Mouse (Mus musculus): ENCODE results near the gene Slc2a3. TPM values are rescaled to one million over a fixed set of nuclear protein-coding genes. Genes with fewer than 3 reads are reported as not detected.

The Slc2a3 gene
- total and polyA plus RNA-seq, 3 experiments, result 1.6 to 4.7 (median 3.3) TPM

GRCm38 (mm10) chr6:122761011-122761599 is 40.3 kb downstream of the Slc2a3 start:
- Histone ChIP-seq H3K9ac (ENCODE audit: low read depth, low read length) (no peak overlapping the region), H3K27ac (no peak overlapping the region), H3K4me1 (ENCODE audit: control insufficient read depth, insufficient read depth, low read length) (peaks cover 3% of the 10 kb centered on the region; the same call in 1 of the 2 replicates), H3K27me3 (ENCODE audit: control insufficient read depth, insufficient read depth, low read length) (no peaks in the 10 kb centered on the region), H3K79me2 (replicated peaks; ENCODE audit: control insufficient read depth, insufficient read depth, low read length) (no peaks in the 10 kb centered on the region), H3K4me3 (peak overlapping the region; percentile 39; the same call in 1 of the 2 replicates), H3K36me3 (ENCODE audit: control insufficient read depth, insufficient read depth, low read length) (no peaks in the 10 kb centered on the region)
- peak; percentile 57; the same call in 1 of the 2 replicates for TF ChIP-seq POLR2A (IDR thresholded peaks at IDR 0.05; ENCODE audit: insufficient read depth, low read depth, low read length)
- no peak for TF ChIP-seq CTCF (IDR thresholded peaks at IDR 0.05)
- no peak for TF ChIP-seq EP300 (IDR thresholded peaks at IDR 0.05; ENCODE audit: insufficient read depth, low read depth, low read length)
- DNase-seq, result peak; percentile 59 to 70
- intact Hi-C loops (cut with DNase I), result loop anchor here (2.0 kb wide), 1 partner anchor 20 kb away; no protein-coding TSS in a partner anchor
- 8% methylated on average over 11 of the region's 11 CpGs for WGBS

GRCm38 (mm10) chr6:122758732-122759131 is 42.7 kb downstream of the Slc2a3 start:
- TF ChIP-seq EP300 (IDR thresholded peaks at IDR 0.05; ENCODE audit: insufficient read depth, low read depth, low read length), result no peak
- TF ChIP-seq POLR2A (IDR thresholded peaks at IDR 0.05; ENCODE audit: insufficient read depth, low read depth, low read length), result no peak
- no peak for TF ChIP-seq CTCF (IDR thresholded peaks at IDR 0.05)
- DNase-seq, result no peak
- 62% methylated on average over 5 of the region's 5 CpGs for WGBS

GRCm38 (mm10) chr6:122755913-122756312 is 45.5 kb downstream of the Slc2a3 start:
- TF ChIP-seq EP300 (IDR thresholded peaks at IDR 0.05; ENCODE audit: insufficient read depth, low read depth, low read length) (no peak), CTCF (IDR thresholded peaks at IDR 0.05) (no peak), POLR2A (IDR thresholded peaks at IDR 0.05; ENCODE audit: insufficient read depth, low read depth, low read length) (no peak)
- Histone ChIP-seq H3K27me3 (ENCODE audit: control insufficient read depth, insufficient read depth, low read length) (no peaks in the 10 kb centered on the region), H3K27ac (no peak overlapping the region), H3K9ac (ENCODE audit: low read depth, low read length) (no peak overlapping the region), H3K4me1 (ENCODE audit: control insufficient read depth, insufficient read depth, low read length) (no peaks in the 10 kb centered on the region), H3K36me3 (ENCODE audit: control insufficient read depth, insufficient read depth, low read length) (no peaks in the 10 kb centered on the region), H3K79me2 (replicated peaks; ENCODE audit: control insufficient read depth, insufficient read depth, low read length) (no peaks in the 10 kb centered on the region), H3K4me3 (no peak overlapping the region)
- WGBS, result 34% methylated on average over 2 of the region's 2 CpGs
- DNase-seq, result no peak
- intact Hi-C loops (cut with DNase I), result no loop called here

More at GRCm38 (mm10) chr6:122758732-122759131, 42.7 kb downstream of the Slc2a3 start:
- Histone ChIP-seq H3K9ac (ENCODE audit: low read depth, low read length) (no peak overlapping the region), H3K4me1 (ENCODE audit: control insufficient read depth, insufficient read depth, low read length) (no peaks in the 10 kb centered on the region), H3K36me3 (ENCODE audit: control insufficient read depth, insufficient read depth, low read length) (no peaks in the 10 kb centered on the region), H3K79me2 (replicated peaks; ENCODE audit: control insufficient read depth, insufficient read depth, low read length) (no peaks in the 10 kb centered on the region), H3K4me3 (no peak overlapping the region), H3K27ac (no peak overlapping the region), H3K27me3 (ENCODE audit: control insufficient read depth, insufficient read depth, low read length) (no peaks in the 10 kb centered on the region)
- intact Hi-C loops (cut with DNase I), result no loop called here

- no peak for DNase-seq
- no peak overlapping the region for H3K9ac ChIP-seq (ENCODE audit: low read depth, low read length)
- intact Hi-C loops (cut with DNase I), result no loop called here
- H3K4me1 ChIP-seq (ENCODE audit: control insufficient read depth, insufficient read depth, low read length), result no peaks in the 10 kb centered on the region
- H3K4me3 ChIP-seq, result no peak overlapping the region
- 83% methylated on average over 6 of the region's 6 CpGs for WGBS
- H3K27me3 ChIP-seq (ENCODE audit: control insufficient read depth, insufficient read depth, low read length), result no peaks in the 10 kb centered on the region
- no peak for TF ChIP-seq POLR2A (IDR thresholded peaks at IDR 0.05; ENCODE audit: insufficient read depth, low read depth, low read length)
- TF ChIP-seq CTCF (IDR thresholded peaks at IDR 0.05), result no peak
- TF ChIP-seq EP300 (IDR thresholded peaks at IDR 0.05; ENCODE audit: insufficient read depth, low read depth, low read length), result no peak
- H3K79me2 ChIP-seq (replicated peaks; ENCODE audit: control insufficient read depth, insufficient read depth, low read length), result no peaks in the 10 kb centered on the region
- H3K36me3 ChIP-seq (ENCODE audit: control insufficient read depth, insufficient read depth, low read length), result no peaks in the 10 kb centered on the region
- H3K27ac ChIP-seq, result no peak overlapping the region
These were observed 50.9 kb downstream of the Slc2a3 start for GRCm38 (mm10) chr6:122750579-122750978.

- Histone ChIP-seq H3K9ac (ENCODE audit: low read depth, low read length) (no peak overlapping the region), H3K4me1 (ENCODE audit: control insufficient read depth, insufficient read depth, low read length) (peaks cover 3% of the 10 kb centered on the region), H3K36me3 (ENCODE audit: control insufficient read depth, insufficient read depth, low read length) (no peaks in the 10 kb centered on the region), H3K4me3 (no peak overlapping the region), H3K79me2 (replicated peaks; ENCODE audit: control insufficient read depth, insufficient read depth, low read length) (no peaks in the 10 kb centered on the region), H3K27ac (no peak overlapping the region), H3K27me3 (ENCODE audit: control insufficient read depth, insufficient read depth, low read length) (peaks cover 2% of the 10 kb centered on the region)
- intact Hi-C loops (cut with DNase I), result loop anchor here (5.0 kb wide), 2 partner anchors 58 to 128 kb away; partner anchors contain the start of genes Necap1 and Slc2a3
- TF ChIP-seq CTCF (IDR thresholded peaks at IDR 0.05) (no peak), POLR2A (IDR thresholded peaks at IDR 0.05; ENCODE audit: insufficient read depth, low read depth, low read length) (no peak), EP300 (IDR thresholded peaks at IDR 0.05; ENCODE audit: insufficient read depth, low read depth, low read length) (no peak)
- no peak for DNase-seq
- 74% methylated on average over 10 of the region's 10 CpGs for WGBS
These were observed 56.8 kb downstream of the Slc2a3 start for GRCm38 (mm10) chr6:122744505-122745249.

- TF ChIP-seq POLR2A (IDR thresholded peaks at IDR 0.05; ENCODE audit: insufficient read depth, low read depth, low read length) (no peak), CTCF (IDR thresholded peaks at IDR 0.05) (no peak), EP300 (IDR thresholded peaks at IDR 0.05; ENCODE audit: insufficient read depth, low read depth, low read length) (no peak)
These were observed 58.1 kb downstream of the Slc2a3 start for GRCm38 (mm10) chr6:122743353-122743752.

More at GRCm38 (mm10) chr6:122743353-122743752, 58.1 kb downstream of the Slc2a3 start:
- 54% methylated on average over 11 of the region's 11 CpGs for WGBS
- H3K4me3 ChIP-seq, result no peak overlapping the region
- H3K36me3 ChIP-seq (ENCODE audit: control insufficient read depth, insufficient read depth, low read length), result no peaks in the 10 kb centered on the region
- no peak overlapping the region for H3K9ac ChIP-seq (ENCODE audit: low read depth, low read length)
- H3K79me2 ChIP-seq (replicated peaks; ENCODE audit: control insufficient read depth, insufficient read depth, low read length), result no peaks in the 10 kb centered on the region
- intact Hi-C loops (cut with DNase I), result loop anchor here (5.0 kb wide), 2 partner anchors 59 to 129 kb away; partner anchors contain the start of genes Necap1 and Slc2a3
- peaks cover 3% of the 10 kb centered on the region for H3K4me1 ChIP-seq (ENCODE audit: control insufficient read depth, insufficient read depth, low read length)
- no peak overlapping the region for H3K27ac ChIP-seq
- H3K27me3 ChIP-seq (ENCODE audit: control insufficient read depth, insufficient read depth, low read length), result peaks cover 2% of the 10 kb centered on the region
- DNase-seq, result no peak
